Mouse (Mus musculus) brown adipose tissue, adult 24 weeks (tissue): ENCODE results near the gene Dip2b. TPM values are rescaled to one million over a fixed set of nuclear protein-coding genes. Genes with fewer than 3 reads are reported as not detected.
"Not testable (repeated sequence)": the region's sequence is repeated elsewhere in the genome, so short reads cannot be mapped to it uniquely, and the experiment has no call there.

ENCODE experiments used
- H3K27ac ChIP-seq: fragments of 200-500 bp; replicated peaks from 2 replicates; pipeline ENCODE4 v1.5.1; 2012; ENCODE audit warnings: low read depth, mild to moderate bottlenecking, low read length
- H3K4me1 ChIP-seq: fragments of 200-500 bp; 2 replicates; pipeline ENCODE4 v1.6.1; 2012; ENCODE audit warnings: low read length, mixed read lengths; ENCODE audit not compliant: control insufficient read depth, insufficient read depth, insufficient read length
- H3K4me3 ChIP-seq: fragments of 200-500 bp; 2 replicates; pipeline ENCODE4 v1.5.1; 2012; ENCODE audit warnings: low read depth, mild to moderate bottlenecking, low read length, moderate library complexity; ENCODE audit not compliant: insufficient read depth
- polyA plus RNA-seq: library from polyadenylated mRNA; stranded (reverse); fragments of >200 nt; gene quantifications from 2 replicates; pipeline ENCODE4 v1.2.4, GENCODE M21; 2012; ENCODE audit not compliant: missing spikeins, insufficient read depth, insufficient read length

Gene Dip2b
- polyA plus RNA-seq, 1 experiment, result 3.8 TPM

- peaks cover 3% of the 10 kb centered on the region; the same call in 1 of the 2 replicates for H3K4me1 ChIP-seq
- no peak overlapping the region for H3K4me3 ChIP-seq
- H3K27ac ChIP-seq, result no peak overlapping the region
Measured at GRCm38 (mm10) chr15:100235208-100235965, 196.9 kb downstream of the Dip2b start.

- no peak overlapping the region for H3K27ac ChIP-seq
Measured at GRCm38 (mm10) chr15:100236952-100237351, 198.5 kb downstream of the Dip2b start.

DNA sequence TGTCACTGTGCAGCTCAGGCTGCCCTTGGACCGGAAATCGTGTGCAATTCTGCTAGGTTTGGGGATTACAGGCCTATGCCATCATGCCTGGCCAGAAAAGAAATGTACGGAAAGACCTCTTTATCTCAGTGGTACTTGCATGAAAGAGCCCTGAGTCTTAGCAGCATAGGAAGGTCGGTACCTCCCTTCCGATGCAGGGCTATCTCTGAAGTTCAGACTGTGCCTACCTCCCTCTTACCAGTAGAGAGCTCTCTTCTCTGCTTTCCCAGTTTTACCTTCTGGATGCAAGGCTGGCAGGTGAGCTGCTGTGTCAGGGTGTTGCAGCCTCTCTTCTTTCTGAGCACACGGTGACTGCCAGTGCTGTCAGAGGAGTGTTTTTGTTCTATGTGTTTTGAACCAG is 203.3 kb downstream of the Dip2b start:
- no peak overlapping the region for H3K27ac ChIP-seq
- no peak overlapping the region for H3K4me3 ChIP-seq
- no peaks in the 10 kb centered on the region for H3K4me1 ChIP-seq

More at GRCm38 (mm10) chr15:100236952-100237351, 198.5 kb downstream of the Dip2b start:
- Histone ChIP-seq H3K4me1 (no peaks in the 10 kb centered on the region), H3K4me3 (no peak overlapping the region)

- Histone ChIP-seq H3K4me1 (no peaks in the 10 kb centered on the region), H3K4me3 (no peak overlapping the region), H3K27ac (no peak overlapping the region)
Measured at GRCm38 (mm10) chr15:100245951-100246350, 207.5 kb downstream of the Dip2b start.

- Histone ChIP-seq H3K4me1 (no peaks in the 10 kb centered on the region), H3K27ac (no peak overlapping the region), H3K4me3 (no peak overlapping the region)
Measured at GRCm38 (mm10) chr15:100247296-100247695, 208.8 kb downstream of the Dip2b start.

DNA sequence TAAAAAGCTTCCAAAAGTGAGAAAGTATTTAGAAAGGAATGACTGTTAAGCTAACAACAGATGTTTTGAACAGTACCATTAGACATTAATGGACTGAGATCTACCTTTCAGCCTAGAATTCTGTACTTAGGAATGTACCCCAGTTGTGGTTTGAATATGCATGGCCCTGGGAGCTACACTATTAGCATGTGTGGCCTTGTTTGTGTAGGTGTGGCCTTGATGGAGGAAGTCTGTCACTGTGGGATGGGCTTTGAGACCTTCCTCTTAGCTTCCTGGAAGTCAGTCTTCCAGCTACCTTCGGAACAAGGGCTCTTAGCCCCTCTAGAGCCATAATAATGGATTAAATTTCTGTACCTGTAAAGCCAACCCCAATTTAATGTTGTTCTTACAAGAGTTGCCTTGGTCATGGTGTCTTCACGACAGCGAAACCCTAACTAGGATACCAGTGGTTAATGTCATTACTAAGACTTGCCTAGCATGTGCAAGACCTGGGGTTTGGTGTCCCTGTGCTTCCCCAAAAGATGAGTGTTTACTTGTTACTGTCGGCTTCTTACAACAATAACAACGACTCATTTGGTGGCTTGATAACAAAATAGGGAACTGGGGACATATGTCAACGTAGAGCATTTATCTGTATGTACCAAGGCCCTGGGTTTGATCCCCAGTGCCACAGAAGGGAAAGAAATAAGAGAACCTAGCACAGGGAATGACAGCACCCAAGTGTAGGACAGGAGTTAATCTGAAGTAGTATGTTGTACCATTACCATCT is 210.4 kb downstream of the Dip2b start:
- Histone ChIP-seq H3K4me1 (no peaks in the 10 kb centered on the region), H3K27ac (no peak overlapping the region)

DNA sequence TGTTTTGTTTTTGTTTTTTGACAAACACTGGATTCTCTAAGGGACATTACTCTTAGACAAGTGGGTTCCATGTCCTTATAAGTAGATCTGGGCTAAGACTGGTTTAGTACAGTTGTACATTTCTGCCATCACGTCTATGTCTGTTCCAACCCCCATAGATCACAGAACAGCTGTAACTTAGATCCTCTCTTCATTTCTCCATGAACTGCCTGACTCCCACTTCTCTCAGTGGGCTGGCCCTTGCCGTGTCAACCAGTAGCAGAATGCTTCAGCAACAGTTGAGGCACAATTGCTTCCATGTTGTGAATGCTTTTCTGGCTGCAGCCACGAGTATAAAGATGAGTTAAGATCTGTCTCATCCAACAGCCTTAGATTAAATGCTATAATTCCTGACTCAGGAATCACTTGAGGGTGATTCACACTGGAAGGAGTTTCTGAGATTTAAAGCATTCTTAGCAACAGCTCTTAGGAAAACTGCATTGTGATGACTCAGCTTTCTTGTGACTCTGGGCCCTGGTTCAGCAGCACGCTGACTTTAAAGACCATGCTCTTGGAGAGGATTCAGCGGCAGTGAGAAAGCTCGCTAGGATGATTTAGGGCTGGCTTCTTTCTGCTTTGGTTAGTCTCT is 212.8 kb downstream of the Dip2b start:
- no peak overlapping the region for H3K27ac ChIP-seq
- H3K4me3 ChIP-seq, result no peak overlapping the region
- H3K4me1 ChIP-seq, result no peaks in the 10 kb centered on the region

More for the DNA sequence above, 210.4 kb downstream of the Dip2b start:
- no peak overlapping the region for H3K4me3 ChIP-seq

- Histone ChIP-seq H3K4me3 (no peak overlapping the region), H3K4me1 (no peaks in the 10 kb centered on the region), H3K27ac (no peak overlapping the region)
Measured at GRCm38 (mm10) chr15:100256386-100256785, 217.9 kb downstream of the Dip2b start.

GRCm38 (mm10) chr15:100257305-100257704 is 218.8 kb downstream of the Dip2b start:
- Histone ChIP-seq H3K4me3 (no peak overlapping the region), H3K4me1 (no peaks in the 10 kb centered on the region), H3K27ac (no peak overlapping the region)

DNA sequence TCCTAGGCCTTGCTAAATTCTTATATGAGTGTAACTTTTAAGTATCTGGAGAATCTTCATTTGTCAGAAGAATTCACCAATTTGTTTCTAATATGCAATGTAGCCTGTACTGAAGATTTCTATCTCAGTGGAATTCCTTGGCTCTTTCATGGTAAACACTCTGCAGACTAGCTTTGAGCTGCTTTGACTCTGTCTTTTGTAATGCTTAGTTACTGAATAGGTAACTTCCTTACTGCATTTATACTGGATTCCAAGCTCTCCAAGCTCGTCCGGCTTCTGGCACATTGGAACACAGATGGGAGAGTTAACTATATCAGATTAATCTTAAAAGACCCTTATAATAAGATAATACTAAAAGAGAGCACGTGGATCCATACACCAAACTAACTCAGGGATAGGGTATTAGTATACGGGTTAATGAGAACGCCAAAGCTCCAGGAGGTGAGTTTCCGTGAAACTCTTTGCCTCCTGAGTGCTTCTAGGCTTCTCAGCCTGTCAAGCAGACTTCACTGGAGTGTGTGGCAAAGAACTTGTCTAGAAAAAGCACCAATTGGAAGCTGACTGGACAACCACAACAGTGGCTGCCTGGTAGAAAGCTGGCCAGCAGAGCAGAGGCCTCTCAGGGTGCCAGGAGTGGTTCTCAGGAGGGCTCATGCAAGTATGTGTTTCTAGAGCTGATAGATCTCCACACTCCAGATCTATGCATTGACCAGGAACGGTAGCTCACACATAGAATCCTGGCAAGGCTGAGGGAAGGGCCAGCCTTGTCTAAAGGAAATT is 220.4 kb downstream of the Dip2b start:
- Histone ChIP-seq H3K27ac (no peak overlapping the region), H3K4me3 (no peak overlapping the region), H3K4me1 (no peaks in the 10 kb centered on the region)

- not testable (repeated sequence) for H3K4me3 ChIP-seq, H3K27ac ChIP-seq, H3K4me1 ChIP-seq
Measured at GRCm38 (mm10) chr15:100260351-100260750, 221.9 kb downstream of the Dip2b start.

- Histone ChIP-seq H3K4me3 (no peak overlapping the region), H3K27ac (no peak overlapping the region), H3K4me1 (no peaks in the 10 kb centered on the region)
Measured at GRCm38 (mm10) chr15:100263246-100263905, 224.9 kb downstream of the Dip2b start.

DNA sequence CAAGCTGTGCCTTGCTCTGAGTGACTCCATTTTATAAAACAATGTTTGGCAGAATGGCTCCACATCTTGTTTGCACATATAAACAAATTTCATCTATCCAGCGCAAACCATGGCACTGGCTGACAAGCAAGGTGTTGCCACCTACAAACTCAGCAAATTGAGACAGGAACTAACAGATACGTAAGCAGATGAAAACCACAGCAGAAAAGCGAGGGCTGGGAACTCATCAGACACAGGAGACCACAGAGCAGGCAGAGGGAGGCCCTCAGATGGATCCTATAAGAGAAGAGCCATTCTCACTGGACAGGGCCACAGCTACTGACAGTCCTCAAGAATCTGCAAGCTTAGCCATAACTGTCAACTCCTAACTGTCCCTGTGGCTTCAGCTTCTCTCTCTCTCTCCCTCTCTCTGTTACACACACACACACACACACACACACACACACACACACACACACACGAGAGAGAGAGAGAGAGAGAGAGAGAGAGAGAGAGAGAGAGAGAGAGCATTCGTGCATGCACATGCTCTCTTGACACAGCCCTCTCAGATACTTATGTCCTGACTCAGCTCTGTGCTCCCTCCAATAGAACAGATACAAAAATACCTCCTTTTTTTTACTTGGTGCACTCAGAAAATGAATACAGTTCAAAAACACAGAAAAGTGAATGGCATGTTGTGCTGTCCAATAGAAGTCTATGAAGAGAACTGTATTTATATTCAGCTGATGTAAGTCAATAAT is 227.3 kb downstream of the Dip2b start:
- H3K4me1 ChIP-seq, result no peaks in the 10 kb centered on the region
- no peak overlapping the region for H3K27ac ChIP-seq
- H3K4me3 ChIP-seq, result no peak overlapping the region

- Histone ChIP-seq H3K4me1 (no peaks in the 10 kb centered on the region), H3K4me3 (no peak overlapping the region), H3K27ac (no peak overlapping the region)
Measured at GRCm38 (mm10) chr15:100268916-100269315, 230.5 kb downstream of the Dip2b start.
